Comparison of ENCODE assay signal across 8 mouse cellular contexts in genomic region chr12:69184342-69185295, GRCm38 (mm10). TPM values are rescaled to one million over a fixed set of nuclear protein-coding genes. Genes with fewer than 3 reads are reported as not detected.
DNase-seq lines count a peak whose midpoint lies in the region; ATAC-seq and TF ChIP-seq lines count a peak whose summit lies in the region.

No protein-coding gene starts in this region.

- no peak for TF ChIP-seq POLR2A in thymus, adult 2 months (IDR thresholded peaks at IDR 0.05; ENCODE audit: control insufficient read depth, extremely low read depth, insufficient read depth, low read length, poor library complexity)

- no peaks in the 10 kb centered on the region for H3K9me3 ChIP-seq in intestine, embryonic 14.5 days (ENCODE audit: control insufficient read depth, low read length)
- H3K9me3 ChIP-seq in liver, embryonic 11.5 days (ENCODE audit: control insufficient read depth, low read length) = no peaks in the 10 kb centered on the region
- no peaks in the 10 kb centered on the region for H3K9me3 ChIP-seq in midbrain, embryonic 15.5 days
- no peaks in the 10 kb centered on the region for H3K9me3 ChIP-seq in stomach, embryonic 16.5 days (replicated peaks; ENCODE audit: control insufficient read depth, low read length)

- peaks cover 10% of the 10 kb centered on the region for H3K36me3 ChIP-seq in thymus, adult 2 months (ENCODE audit: control insufficient read depth, insufficient read depth, low read length)
- H3K36me3 ChIP-seq in intestine, embryonic 14.5 days (ENCODE audit: control insufficient read depth, insufficient read depth, low read length) = peaks cover 23% of the 10 kb centered on the region
- H3K36me3 ChIP-seq in liver, embryonic 11.5 days (ENCODE audit: control insufficient read depth, insufficient read depth, low read length) = peaks cover 17% of the 10 kb centered on the region; the same call in 1 of the 2 replicates
- no peaks in the 10 kb centered on the region for H3K36me3 ChIP-seq in midbrain, embryonic 15.5 days (replicated peaks)
- peaks cover 10% of the 10 kb centered on the region for H3K36me3 ChIP-seq in stomach, embryonic 16.5 days (ENCODE audit: control insufficient read depth, insufficient read depth, low read length)

- peak; percentile 56 for ATAC-seq in intestine, embryonic 14.5 days (replicated peaks; ENCODE audit: low FRiP score, low TSS enrichment, low read depth)
- peak; percentile 52 for ATAC-seq in liver, embryonic 11.5 days (replicated peaks; ENCODE audit: low FRiP score)
- ATAC-seq in midbrain, embryonic 15.5 days (replicated peaks) = peak; percentile 76
- ATAC-seq in stomach, embryonic 16.5 days (ENCODE audit: insufficient read depth, low FRiP score) = peak; percentile 55

- no peak for DNase-seq in thymus, adult 2 months
- DNase-seq in thymus, postnatal 4 days = no peak
- peak; percentile 52 for DNase-seq in embryo, embryonic 10.5 days (ENCODE audit: low spot score)
- DNase-seq in gastrocnemius, postnatal 36 days = peak; percentile 44 to 69
- peak; percentile 79 for DNase-seq in intestine, embryonic 14.5 days (ENCODE audit: low spot score)
- DNase-seq in liver, embryonic 11.5 days (ENCODE audit: low spot score) = no peak

- peak overlapping the region; percentile 51; the same call in 1 of the 2 replicates for H3K27ac ChIP-seq in thymus, adult 2 months (ENCODE audit: control insufficient read depth, insufficient read depth, low read length)
- H3K27ac ChIP-seq in intestine, embryonic 14.5 days (ENCODE audit: low read depth) = peak overlapping the region; percentile 83
- peak overlapping the region; percentile 89 for H3K27ac ChIP-seq in liver, embryonic 11.5 days (ENCODE audit: low read depth, low read length)
- peak overlapping the region; percentile 95 for H3K27ac ChIP-seq in midbrain, embryonic 15.5 days
- peak overlapping the region; percentile 89 for H3K27ac ChIP-seq in stomach, embryonic 16.5 days (ENCODE audit: low read length)

- under 1% methylated on average over 85 of the region's 86 CpGs for WGBS in thymus, adult 2 months
- WGBS in intestine, embryonic 14.5 days = 2% methylated on average over 80 of the region's 86 CpGs
- WGBS in liver, embryonic 11.5 days = 2% methylated on average over 80 of the region's 86 CpGs
- WGBS in midbrain, embryonic 15.5 days = 2% methylated on average over 84 of the region's 86 CpGs
- WGBS in stomach, embryonic 16.5 days = 1% methylated on average over 83 of the region's 86 CpGs

- TF ChIP-seq CTCF in thymus, adult 2 months (IDR thresholded peaks at IDR 0.05; ENCODE audit: borderline replicate concordance, control insufficient read depth, extremely low read depth, insufficient read depth, low read length, poor library complexity) = no peak

- intact Hi-C loops in gastrocnemius, postnatal 36 days (cut with DNase I) = no loop called here

- H3K4me3 ChIP-seq in thymus, adult 2 months (ENCODE audit: control insufficient read depth, insufficient read depth, low read length) = peak overlapping the region; percentile 97
- peak overlapping the region; percentile 88 for H3K4me3 ChIP-seq in intestine, embryonic 14.5 days (ENCODE audit: low read depth, low read length)
- peak overlapping the region; percentile 94 for H3K4me3 ChIP-seq in liver, embryonic 11.5 days (ENCODE audit: low read depth, low read length)
- H3K4me3 ChIP-seq in midbrain, embryonic 15.5 days = peak overlapping the region; percentile 87
- peak overlapping the region; percentile 96 for H3K4me3 ChIP-seq in stomach, embryonic 16.5 days (replicated peaks; ENCODE audit: low read length)

- peak overlapping the region; percentile 89 for H3K4me2 ChIP-seq in intestine, embryonic 14.5 days (ENCODE audit: low read length)
- peak overlapping the region; percentile 98 for H3K4me2 ChIP-seq in liver, embryonic 11.5 days
- H3K4me2 ChIP-seq in midbrain, embryonic 15.5 days = peak overlapping the region; percentile 75
- H3K4me2 ChIP-seq in stomach, embryonic 16.5 days (ENCODE audit: low read depth, low read length) = peak overlapping the region; percentile 96

- H3K27me3 ChIP-seq in thymus, adult 2 months (ENCODE audit: control insufficient read depth, insufficient read depth, low read length) = no peaks in the 10 kb centered on the region
- H3K27me3 ChIP-seq in intestine, embryonic 14.5 days (replicated peaks; ENCODE audit: control insufficient read depth, insufficient read depth, low read length) = no peaks in the 10 kb centered on the region
- H3K27me3 ChIP-seq in liver, embryonic 11.5 days (replicated peaks; ENCODE audit: control insufficient read depth, insufficient read depth, low read length) = no peaks in the 10 kb centered on the region
- H3K27me3 ChIP-seq in midbrain, embryonic 15.5 days (replicated peaks) = no peaks in the 10 kb centered on the region
- no peaks in the 10 kb centered on the region for H3K27me3 ChIP-seq in stomach, embryonic 16.5 days (ENCODE audit: control insufficient read depth, insufficient read depth, low read length)

- H3K9ac ChIP-seq in intestine, embryonic 14.5 days (ENCODE audit: low read length) = peak overlapping the region; percentile 81
- peak overlapping the region; percentile 91 for H3K9ac ChIP-seq in liver, embryonic 11.5 days (ENCODE audit: low read depth, low read length)
- H3K9ac ChIP-seq in midbrain, embryonic 15.5 days = peak overlapping the region; percentile 77
- H3K9ac ChIP-seq in stomach, embryonic 16.5 days (ENCODE audit: low read length) = peak overlapping the region; percentile 92

- H3K4me1 ChIP-seq in thymus, adult 2 months (replicated peaks; ENCODE audit: control insufficient read depth, insufficient read depth, low read length) = peaks cover 10% of the 10 kb centered on the region; the same call in 1 of the 2 replicates
- peaks cover 16% of the 10 kb centered on the region for H3K4me1 ChIP-seq in intestine, embryonic 14.5 days (replicated peaks; ENCODE audit: control insufficient read depth, insufficient read depth, low read length)
- peaks cover 12% of the 10 kb centered on the region for H3K4me1 ChIP-seq in liver, embryonic 11.5 days (replicated peaks; ENCODE audit: control insufficient read depth, insufficient read depth, low read length)
- peaks cover 28% of the 10 kb centered on the region for H3K4me1 ChIP-seq in midbrain, embryonic 15.5 days
- peaks cover 15% of the 10 kb centered on the region for H3K4me1 ChIP-seq in stomach, embryonic 16.5 days (ENCODE audit: control insufficient read depth, insufficient read depth, low read length)

RNA-seq across cellular contexts. Expression of gene Mgat2, which starts 0.7 kb away (rescaled TPM):
- polyA plus RNA-seq in thymus, adult 2 months (2012; rRNA removed) = 21.5 and 21.8 TPM in 2 replicates
- total RNA-seq in gastrocnemius, postnatal 36 days (2021) = 1 to 10 TPM; 6.5 to 7.7 TPM
- 41.5 and 49.4 TPM in 2 replicates for polyA plus RNA-seq in intestine, embryonic 14.5 days (2014; fragmentation: Nextera tagmentation; extraction: Ambion mirVana)
- polyA plus RNA-seq in liver, embryonic 11.5 days (2014; fragmentation: Nextera tagmentation; extraction: Ambion mirVana) = 44.9 and 50.7 TPM in 2 replicates
- polyA plus RNA-seq in midbrain, embryonic 15.5 days (2015; fragmentation: Nextera tagmentation; extraction: Ambion mirVana) = 38.5 and 39.4 TPM in 2 replicates
- polyA plus RNA-seq in stomach, embryonic 16.5 days (2015; fragmentation: Nextera tagmentation; extraction: Ambion mirVana) = 32.6 and 41.9 TPM in 2 replicates

RNA-seq across cellular contexts. Expression of gene Rpl36al, which starts 0.7 kb away (rescaled TPM):
- 153 and 166 TPM in 2 replicates for polyA plus RNA-seq in thymus, adult 2 months (2012; rRNA removed)
- total RNA-seq in gastrocnemius, postnatal 36 days (2021) = 100 to 1,000 TPM; 256 to 308 TPM
- 678 and 785 TPM in 2 replicates for polyA plus RNA-seq in intestine, embryonic 14.5 days (2014; fragmentation: Nextera tagmentation; extraction: Ambion mirVana)
- 999 and 1,044 TPM in 2 replicates for polyA plus RNA-seq in liver, embryonic 11.5 days (2014; fragmentation: Nextera tagmentation; extraction: Ambion mirVana)
- 274 and 297 TPM in 2 replicates for polyA plus RNA-seq in midbrain, embryonic 15.5 days (2015; fragmentation: Nextera tagmentation; extraction: Ambion mirVana)
- polyA plus RNA-seq in stomach, embryonic 16.5 days (2015; fragmentation: Nextera tagmentation; extraction: Ambion mirVana) = 590 and 688 TPM in 2 replicates

RNA-seq across cellular contexts. Expression of gene Gm49383, which starts 12.3 kb away (rescaled TPM):
- polyA plus RNA-seq in thymus, adult 2 months (2012; rRNA removed) = 5.5 and 9.5 TPM in 2 replicates
- 1 to 10 TPM; 1.9 to 3.2 TPM for total RNA-seq in gastrocnemius, postnatal 36 days (2021)
- polyA plus RNA-seq in intestine, embryonic 14.5 days (2014; fragmentation: Nextera tagmentation; extraction: Ambion mirVana) = 27.5 and 32.5 TPM in 2 replicates
- 28.6 and 29.8 TPM in 2 replicates for polyA plus RNA-seq in liver, embryonic 11.5 days (2014; fragmentation: Nextera tagmentation; extraction: Ambion mirVana)
- polyA plus RNA-seq in midbrain, embryonic 15.5 days (2015; fragmentation: Nextera tagmentation; extraction: Ambion mirVana) = 12.7 and 14.6 TPM in 2 replicates
- 18.5 and 22.3 TPM in 2 replicates for polyA plus RNA-seq in stomach, embryonic 16.5 days (2015; fragmentation: Nextera tagmentation; extraction: Ambion mirVana)

RNA-seq across cellular contexts. Expression of gene Dnaaf2, which starts 13.6 kb away (rescaled TPM):
- polyA plus RNA-seq in thymus, adult 2 months (2012; rRNA removed) = 4.8 TPM in 2 replicates
- total RNA-seq in gastrocnemius, postnatal 36 days (2021) = under 1 TPM; 0.33 to 0.44 TPM
- 8.1 and 8.7 TPM in 2 replicates for polyA plus RNA-seq in intestine, embryonic 14.5 days (2014; fragmentation: Nextera tagmentation; extraction: Ambion mirVana)
- polyA plus RNA-seq in liver, embryonic 11.5 days (2014; fragmentation: Nextera tagmentation; extraction: Ambion mirVana) = 12.2 and 14.0 TPM in 2 replicates
- polyA plus RNA-seq in midbrain, embryonic 15.5 days (2015; fragmentation: Nextera tagmentation; extraction: Ambion mirVana) = 8.2 and 8.5 TPM in 2 replicates
- polyA plus RNA-seq in stomach, embryonic 16.5 days (2015; fragmentation: Nextera tagmentation; extraction: Ambion mirVana) = 6.6 and 7.4 TPM in 2 replicates

RNA-seq across cellular contexts. Expression of gene Lrr1, which starts 16.0 kb away (rescaled TPM):
- 6.5 and 11.1 TPM in 2 replicates for polyA plus RNA-seq in thymus, adult 2 months (2012; rRNA removed)
- not detected for total RNA-seq in gastrocnemius, postnatal 36 days (2021)
- 19.7 and 23.4 TPM in 2 replicates for polyA plus RNA-seq in intestine, embryonic 14.5 days (2014; fragmentation: Nextera tagmentation; extraction: Ambion mirVana)
- polyA plus RNA-seq in liver, embryonic 11.5 days (2014; fragmentation: Nextera tagmentation; extraction: Ambion mirVana) = 28.5 and 33.5 TPM in 2 replicates
- 2.7 and 3.3 TPM in 2 replicates for polyA plus RNA-seq in midbrain, embryonic 15.5 days (2015; fragmentation: Nextera tagmentation; extraction: Ambion mirVana)
- polyA plus RNA-seq in stomach, embryonic 16.5 days (2015; fragmentation: Nextera tagmentation; extraction: Ambion mirVana) = 14.2 and 16.5 TPM in 2 replicates

Comparison
In these comparisons a context has a peak if more than half of its experiments do, and no peak if none do; other contexts are left out.
1. DNase-seq: peak in embryo, embryonic 10.5 days (single experiment), gastrocnemius, postnatal 36 days (2 of 2) and intestine, embryonic 14.5 days (single experiment); none in thymus, adult 2 months (single experiment), thymus, postnatal 4 days (single experiment) and liver, embryonic 11.5 days (single experiment).
2. Peak in every context shown above with its lines, with median percentiles within 50 percentile points of each other: H3K27ac ChIP-seq, H3K4me3 ChIP-seq, ATAC-seq, H3K4me2 ChIP-seq and H3K9ac ChIP-seq.